Mouse (Mus musculus): ENCODE measurements at regions not wholly inside any gene's neighbourhood (a gene's known extent, or its start where the extent isn't known, plus 50 kb on each side); places are given as distances from the start of the nearest gene placed in this dataset.

DNA sequence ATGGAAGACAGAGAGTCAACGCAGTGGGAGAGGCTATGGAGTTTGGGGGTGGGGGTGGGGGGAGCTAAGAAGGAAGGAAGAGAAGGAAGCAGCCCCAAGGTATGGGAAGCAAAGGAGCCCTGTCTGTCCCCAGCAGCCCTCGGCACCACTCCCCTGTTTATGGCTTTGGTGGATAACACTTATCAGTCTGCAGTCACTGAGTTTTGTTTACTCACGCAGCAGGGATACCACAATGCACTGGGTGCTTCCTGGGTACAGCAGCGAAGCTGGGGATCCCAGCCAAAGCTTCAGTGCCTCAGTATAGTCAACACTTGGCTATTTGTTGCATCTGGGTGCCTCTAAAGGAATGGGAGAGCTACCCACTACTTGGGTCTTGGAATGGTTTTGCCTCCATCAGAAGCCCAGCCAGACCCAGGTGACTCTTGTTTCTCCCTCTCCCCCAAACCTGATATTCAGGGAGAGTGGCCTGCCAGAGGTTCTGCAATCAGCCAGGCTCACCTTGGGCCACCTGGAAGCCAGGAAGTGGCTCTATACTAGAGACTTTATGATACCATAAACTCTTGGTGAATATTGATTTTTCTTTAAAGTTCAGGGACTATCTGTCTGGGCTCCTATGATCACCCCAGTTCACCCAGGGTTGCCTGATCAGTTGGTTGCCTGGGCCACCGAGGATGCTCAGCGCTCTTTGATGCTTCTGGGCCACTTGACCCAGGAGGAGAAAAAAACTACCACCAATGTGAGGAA, 74.5 kb upstream of the Dio3 start:
- ATAC-seq (ENCODE audit: low read depth) = no peak
- 64% methylated on average over 6 of the region's 6 CpGs for WGBS
- H3K9ac ChIP-seq = no peak overlapping the region
- no peak overlapping the region for H3K4me2 ChIP-seq
- H3K27ac ChIP-seq (replicated peaks) = no peak overlapping the region
- H3K4me1 ChIP-seq (replicated peaks) = peaks cover 13% of the 10 kb centered on the region
- no peak overlapping the region for H3K4me3 ChIP-seq
- H3K9me3 ChIP-seq = no peaks in the 10 kb centered on the region
- 0 out of 2 replicates have a peak, but pooled peaks cover 9% of the 10 kb centered on the region for H3K27me3 ChIP-seq
- no peaks in the 10 kb centered on the region for H3K36me3 ChIP-seq

GRCm38 (mm10) chr12:110206271-110206670, 72.6 kb upstream of the Dio3 start:
- no peak for ATAC-seq (ENCODE audit: low read depth)
- peaks cover 13% of the 10 kb centered on the region for H3K4me1 ChIP-seq (replicated peaks)
- H3K9ac ChIP-seq = no peak overlapping the region
- no peaks in the 10 kb centered on the region for H3K9me3 ChIP-seq
- H3K27me3 ChIP-seq = 0 out of 2 replicates have a peak, but pooled peaks cover 9% of the 10 kb centered on the region
- H3K4me3 ChIP-seq = no peak overlapping the region
- H3K4me2 ChIP-seq = no peak overlapping the region
- no peaks in the 10 kb centered on the region for H3K36me3 ChIP-seq
- WGBS = 51% methylated on average over 5 of the region's 5 CpGs
- no peak overlapping the region for H3K27ac ChIP-seq (replicated peaks)

- H3K9ac ChIP-seq = no peak overlapping the region
- 22% methylated on average over 6 of the region's 6 CpGs for WGBS
These were observed 72.1 kb upstream of the Dio3 start for GRCm38 (mm10) chr12:110206812-110207211.

GRCm38 (mm10) chr12:110207246-110207852, 71.5 kb upstream of the Dio3 start:
- Histone ChIP-seq H3K9ac (no peak overlapping the region), H3K36me3 (no peaks in the 10 kb centered on the region), H3K4me1 (replicated peaks) (peaks cover 13% of the 10 kb centered on the region), H3K9me3 (no peaks in the 10 kb centered on the region), H3K27ac (replicated peaks) (no peak overlapping the region), H3K27me3 (0 out of 2 replicates have a peak, but pooled peaks cover 9% of the 10 kb centered on the region), H3K4me3 (no peak overlapping the region), H3K4me2 (no peak overlapping the region)
- 36% methylated on average over 9 of the region's 9 CpGs for WGBS
- ATAC-seq (ENCODE audit: low read depth) = no peak

More at GRCm38 (mm10) chr12:110206812-110207211, 72.1 kb upstream of the Dio3 start:
- ATAC-seq (ENCODE audit: low read depth) = no peak
- Histone ChIP-seq H3K4me3 (no peak overlapping the region), H3K9me3 (no peaks in the 10 kb centered on the region), H3K27ac (replicated peaks) (no peak overlapping the region), H3K27me3 (0 out of 2 replicates have a peak, but pooled peaks cover 9% of the 10 kb centered on the region), H3K36me3 (no peaks in the 10 kb centered on the region), H3K4me2 (no peak overlapping the region), H3K4me1 (replicated peaks) (peaks cover 13% of the 10 kb centered on the region)

- Histone ChIP-seq H3K36me3 (no peaks in the 10 kb centered on the region), H3K4me3 (no peak overlapping the region), H3K9me3 (no peaks in the 10 kb centered on the region), H3K4me1 (replicated peaks) (peaks cover 8% of the 10 kb centered on the region), H3K27me3 (0 out of 2 replicates have a peak, but pooled peaks cover 9% of the 10 kb centered on the region), H3K9ac (no peak overlapping the region), H3K27ac (replicated peaks) (no peak overlapping the region), H3K4me2 (no peak overlapping the region)
- no peak for ATAC-seq (ENCODE audit: low read depth)
- WGBS = 85% methylated on average over 4 of the region's 4 CpGs
These were observed 66.2 kb upstream of the Dio3 start for GRCm38 (mm10) chr12:110212716-110213115.

GRCm38 (mm10) chr12:110214833-110215232, 64.0 kb upstream of the Dio3 start:
- WGBS = 38% methylated on average over 8 of the region's 8 CpGs
- H3K27me3 ChIP-seq = no peaks in the 10 kb centered on the region
- ATAC-seq (ENCODE audit: low read depth) = no peak

GRCm38 (mm10) chr12:110215311-110215710, 63.6 kb upstream of the Dio3 start:
- WGBS = 64% methylated on average over 6 of the region's 6 CpGs
- no peak overlapping the region for H3K4me2 ChIP-seq

More at GRCm38 (mm10) chr12:110214833-110215232, 64.0 kb upstream of the Dio3 start:
- Histone ChIP-seq H3K9me3 (no peaks in the 10 kb centered on the region), H3K4me1 (replicated peaks) (peaks cover 8% of the 10 kb centered on the region), H3K9ac (no peak overlapping the region), H3K27ac (replicated peaks) (no peak overlapping the region), H3K4me2 (no peak overlapping the region), H3K4me3 (no peak overlapping the region), H3K36me3 (no peaks in the 10 kb centered on the region)

DNA sequence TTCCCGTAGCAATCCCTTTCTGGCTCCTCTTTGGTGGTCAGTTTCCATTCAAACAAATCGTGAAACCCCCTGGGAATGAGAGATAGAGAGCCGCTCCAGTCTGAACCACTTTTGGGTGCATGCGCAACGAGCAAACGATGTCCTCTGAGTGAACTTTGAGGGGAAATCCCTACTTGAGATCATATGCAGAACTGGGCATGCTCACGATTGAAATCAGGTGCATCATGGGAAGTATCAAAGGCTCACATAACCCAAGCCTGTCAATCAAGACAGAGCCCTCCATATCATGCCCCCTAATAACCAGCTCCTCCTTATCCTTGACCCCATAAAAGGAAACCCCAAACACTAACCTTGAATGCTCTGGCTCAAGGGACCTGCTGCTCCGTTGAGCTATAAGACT, 59.1 kb upstream of the Dio3 start:
- no peak for ATAC-seq (ENCODE audit: low read depth)
- no peaks in the 10 kb centered on the region for H3K9me3 ChIP-seq
- WGBS = 87% methylated on average over 8 of the region's 8 CpGs
- H3K4me3 ChIP-seq = no peak overlapping the region
- no peak overlapping the region for H3K4me2 ChIP-seq
- H3K4me1 ChIP-seq (replicated peaks) = peaks cover 5% of the 10 kb centered on the region
- no peaks in the 10 kb centered on the region for H3K27me3 ChIP-seq
- no peaks in the 10 kb centered on the region for H3K36me3 ChIP-seq
- H3K9ac ChIP-seq = no peak overlapping the region
- no peak overlapping the region for H3K27ac ChIP-seq (replicated peaks)

More at GRCm38 (mm10) chr12:110215311-110215710, 63.6 kb upstream of the Dio3 start:
- Histone ChIP-seq H3K4me3 (no peak overlapping the region), H3K9ac (no peak overlapping the region), H3K27ac (replicated peaks) (no peak overlapping the region), H3K9me3 (no peaks in the 10 kb centered on the region), H3K27me3 (no peaks in the 10 kb centered on the region), H3K36me3 (no peaks in the 10 kb centered on the region), H3K4me1 (replicated peaks) (peaks cover 8% of the 10 kb centered on the region)
- no peak for ATAC-seq (ENCODE audit: low read depth)

DNA sequence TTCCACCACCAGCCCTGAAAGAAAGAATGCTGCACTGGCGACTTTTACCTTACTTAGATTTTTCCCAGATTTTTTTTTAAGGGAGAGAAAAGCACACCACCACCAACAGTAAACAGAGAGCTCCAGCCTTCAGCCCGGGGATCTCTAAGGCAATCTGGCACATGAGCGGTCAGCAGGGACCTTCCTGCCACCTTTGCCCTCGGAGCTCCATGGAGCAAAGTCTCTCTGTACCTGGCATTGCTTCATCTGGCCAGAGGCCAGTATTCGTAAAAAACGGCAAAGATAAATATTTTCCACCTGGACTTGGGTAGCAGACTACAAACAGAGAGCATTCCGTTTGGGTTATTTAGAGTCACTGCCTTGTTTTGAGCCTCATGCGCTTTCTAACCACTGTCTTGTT, 58.4 kb upstream of the Dio3 start:
- Histone ChIP-seq H3K36me3 (no peaks in the 10 kb centered on the region), H3K27me3 (no peaks in the 10 kb centered on the region), H3K4me3 (no peak overlapping the region), H3K4me2 (no peak overlapping the region), H3K9ac (no peak overlapping the region), H3K4me1 (replicated peaks) (no peaks in the 10 kb centered on the region), H3K27ac (replicated peaks) (no peak overlapping the region), H3K9me3 (no peaks in the 10 kb centered on the region)
- ATAC-seq (ENCODE audit: low read depth) = no peak
- 79% methylated on average over 8 of the region's 8 CpGs for WGBS

DNA sequence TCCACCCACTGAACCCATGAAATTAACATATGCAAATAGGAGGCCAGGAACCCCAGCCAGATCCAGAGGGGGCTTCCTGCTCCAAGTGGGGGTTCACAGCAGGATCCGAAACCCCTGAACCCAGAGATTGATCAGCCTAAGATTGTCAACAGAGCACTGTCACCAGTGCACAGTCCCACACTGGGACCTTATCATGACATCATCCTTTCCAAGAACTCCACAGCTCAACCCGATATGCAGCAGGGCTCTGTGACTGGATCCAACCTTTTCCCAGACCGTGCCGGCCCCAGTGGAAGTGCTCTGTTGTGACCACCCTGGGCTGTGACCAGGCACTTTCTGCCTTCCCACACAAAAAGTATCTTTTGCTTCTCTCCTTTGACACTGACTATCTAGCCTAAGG, 57.7 kb upstream of the Dio3 start:
- ATAC-seq (ENCODE audit: low read depth) = no peak
- H3K27ac ChIP-seq (replicated peaks) = no peak overlapping the region
- no peaks in the 10 kb centered on the region for H3K4me1 ChIP-seq (replicated peaks)
- H3K27me3 ChIP-seq = no peaks in the 10 kb centered on the region
- no peak overlapping the region for H3K4me2 ChIP-seq
- H3K4me3 ChIP-seq = no peak overlapping the region
- H3K9ac ChIP-seq = no peak overlapping the region
- H3K9me3 ChIP-seq = no peaks in the 10 kb centered on the region
- H3K36me3 ChIP-seq = no peaks in the 10 kb centered on the region
- WGBS = 61% methylated on average over 4 of the region's 4 CpGs

DNA sequence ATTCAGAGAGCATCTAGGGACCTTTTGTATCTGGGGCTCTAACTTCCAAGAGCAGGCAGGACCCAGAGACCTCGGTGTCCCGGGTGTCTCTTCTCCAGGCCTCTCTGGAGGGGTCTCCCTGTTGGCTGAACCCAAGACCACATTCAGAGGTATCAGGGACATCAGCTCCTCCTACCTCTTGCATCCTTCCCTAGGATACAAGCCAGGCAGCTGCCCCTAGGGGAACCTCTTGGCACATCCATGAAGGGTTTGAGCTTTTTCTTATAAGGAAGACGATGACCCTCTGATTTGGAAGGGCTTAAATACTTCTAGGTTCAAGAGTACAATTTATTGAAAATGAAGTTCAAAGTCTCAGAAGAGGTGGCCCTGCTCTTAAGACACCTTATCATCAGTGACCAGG, 57.2 kb upstream of the Dio3 start:
- Histone ChIP-seq H3K36me3 (no peaks in the 10 kb centered on the region), H3K9ac (no peak overlapping the region), H3K4me2 (no peak overlapping the region), H3K27me3 (no peaks in the 10 kb centered on the region), H3K4me1 (replicated peaks) (no peaks in the 10 kb centered on the region), H3K4me3 (no peak overlapping the region), H3K27ac (replicated peaks) (no peak overlapping the region), H3K9me3 (no peaks in the 10 kb centered on the region)
- WGBS = 66% methylated on average over 3 of the region's 3 CpGs
- no peak for ATAC-seq (ENCODE audit: low read depth)

DNA sequence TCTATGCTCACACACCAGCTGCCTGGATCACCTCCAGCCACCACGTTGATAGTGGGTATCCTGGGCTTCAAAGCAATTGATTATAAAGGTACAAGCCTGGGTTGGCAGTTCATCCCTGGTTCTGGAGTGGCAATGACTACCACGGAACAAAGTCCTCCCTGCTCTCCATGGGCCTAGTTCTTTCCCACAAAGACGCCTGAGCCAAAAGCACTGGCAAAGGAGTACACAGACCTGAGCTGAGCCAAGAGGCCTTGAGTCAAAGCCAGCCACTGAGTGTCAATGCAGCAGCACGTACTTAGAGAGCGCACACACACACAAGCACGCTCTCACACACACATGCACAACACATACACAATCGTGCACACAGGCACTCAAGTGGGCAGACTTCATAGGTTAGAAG, 54.6 kb upstream of the Dio3 start:
- no peak for ATAC-seq (ENCODE audit: low read depth)
- 89% methylated on average over 7 of the region's 7 CpGs for WGBS
- Histone ChIP-seq H3K9ac (no peak overlapping the region), H3K9me3 (no peaks in the 10 kb centered on the region), H3K27ac (replicated peaks) (no peak overlapping the region), H3K36me3 (no peaks in the 10 kb centered on the region), H3K27me3 (no peaks in the 10 kb centered on the region), H3K4me3 (no peak overlapping the region), H3K4me1 (replicated peaks) (no peaks in the 10 kb centered on the region), H3K4me2 (no peak overlapping the region)

All from neural tube, embryonic 13.5 days (tissue).